Mouse (Mus musculus) ES-E14 (cell line): ENCODE measurements around the gene Pde6h. TPM values are rescaled to one million over a fixed set of nuclear protein-coding genes. Genes with fewer than 3 reads are reported as not detected.
"Not testable (repeated sequence)": the region's sequence is repeated elsewhere in the genome, so short reads cannot be mapped to it uniquely, and the experiment has no call there.

Experiments used
- DNase-seq: peaks from one replicate; pipeline ENCODE4 v3.0.0-alpha.2; 2013; ENCODE audit warnings: low read depth, low spot score
- H3K27ac ChIP-seq: 2 replicates; pipeline ENCODE4 v1.5.1; 2012; ENCODE audit warnings: low read depth, mild to moderate bottlenecking, low read length, moderate library complexity, mixed read lengths; ENCODE audit not compliant: poor library complexity, insufficient read depth, severe bottlenecking
- H3K36me3 ChIP-seq: 2 replicates; pipeline ENCODE4 v1.6.1; 2012; ENCODE audit warnings: mild to moderate bottlenecking, low read length, moderate library complexity, mixed read lengths; ENCODE audit not compliant: control insufficient read depth, poor library complexity, insufficient read depth, severe bottlenecking
- H3K4me1 ChIP-seq, 2 experiments: fragments of 150-350 bp in 1 of 2; sonication (generic) in 1 of 2; 2 replicates each; pipeline ENCODE4 v1.6.1; 2012; ENCODE audit warnings: low read length in 2 of 2, mild to moderate bottlenecking in 1 of 2, mixed read lengths in 1 of 2; ENCODE audit not compliant: control insufficient read depth in 2 of 2, insufficient read depth in 2 of 2, poor library complexity in 1 of 2
- H3K4me3 ChIP-seq, 2 experiments: fragments of 150-350 bp in 1 of 2; sonication (generic) in 1 of 2; 2 replicates each; pipeline ENCODE4 v1.5.1; 2012; ENCODE audit warnings: low read length in 2 of 2, low read depth in 1 of 2, mild to moderate bottlenecking in 1 of 2, mixed read lengths in 1 of 2; ENCODE audit not compliant: insufficient read depth in 1 of 2, poor library complexity in 1 of 2, severe bottlenecking in 1 of 2
- H3K9ac ChIP-seq: 2 replicates; pipeline ENCODE4 v1.6.1; 2012; ENCODE audit warnings: low read depth, mild to moderate bottlenecking, low read length, mixed read lengths; ENCODE audit not compliant: poor library complexity, insufficient read depth, severe bottlenecking
- H3K9me3 ChIP-seq: fragments of 150-350 bp; sonication (generic); 2 replicates; pipeline ENCODE4 v1.6.1; 2012; ENCODE audit warnings: low read depth, mild to moderate bottlenecking, low read length; ENCODE audit not compliant: control insufficient read depth, insufficient read depth
- CHD2 ChIP-seq: IDR thresholded peaks from 2 replicates; pipeline ENCODE4 v1.6.1; 2014; ENCODE audit warnings: mild to moderate bottlenecking, low read depth, low read length, inconsistent platforms
- HCFC1 ChIP-seq: IDR thresholded peaks from 2 replicates; pipeline ENCODE4 v1.6.1; 2012; ENCODE audit warnings: low read length, inconsistent platforms, borderline replicate concordance; ENCODE audit not compliant: insufficient read depth
- MAFK ChIP-seq: IDR thresholded peaks from 2 replicates; pipeline ENCODE4 v1.6.1; 2014; ENCODE audit warnings: mild to moderate bottlenecking, low read depth, low read length, inconsistent platforms; ENCODE audit not compliant: insufficient read depth
- ZC3H11A ChIP-seq: IDR thresholded peaks from 2 replicates; pipeline ENCODE4 v1.6.1; 2012; ENCODE audit warnings: low read depth, mild to moderate bottlenecking, inconsistent platforms, low read length, borderline replicate concordance
- ZNF384 ChIP-seq: IDR thresholded peaks from 2 replicates; pipeline ENCODE4 v1.6.1; 2012; ENCODE audit warnings: low read depth, low read length, inconsistent platforms
- in situ Hi-C, 2 experiments: fragments of 600-800 bp; cut with MboI; formaldehyde crosslinking; loops; one replicate each; pipeline ENCODE4 v1.15.1; 2025; ENCODE audit warnings: low sequenced_read_pairs in 2 of 2, inconsistent platforms in 1 of 2; ENCODE audit not compliant: unreplicated experiment in 2 of 2
- total RNA-seq: library from RNA; depleted of rRNA; stranded (reverse); fragments of 300-350 nt; gene quantifications from 2 replicates; pipeline ENCODE4 v1.2.3, GENCODE M21; 2012

The Pde6h gene
- total RNA-seq, 1 experiment: 0.45 TPM

DNA sequence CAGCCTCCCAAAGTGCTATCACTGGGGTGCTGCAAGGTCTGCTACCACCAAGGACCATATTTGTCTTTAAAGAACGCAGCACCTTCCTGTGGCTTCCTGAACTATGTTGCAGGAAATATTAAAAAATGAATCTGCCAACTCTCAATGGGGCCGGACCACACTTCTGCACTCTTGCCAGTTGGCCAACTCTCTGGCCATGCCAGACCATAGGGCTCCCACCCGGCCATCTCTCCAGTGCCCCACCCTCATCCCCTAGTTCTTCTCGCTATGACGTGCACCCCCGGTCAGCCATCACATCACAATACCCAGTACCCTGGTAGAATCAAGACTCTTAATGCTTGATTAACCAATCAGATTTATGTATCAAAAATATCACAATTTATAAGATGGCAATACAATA is 39.7 kb upstream of the Pde6h start:
- H3K36me3 ChIP-seq: no peaks in the 10 kb centered on the region
- TF ChIP-seq MAFK (no peak), ZC3H11A (no peak), HCFC1 (no peak), CHD2 (no peak)
- H3K4me3 ChIP-seq: no peak overlapping the region
- no peak overlapping the region for H3K9ac ChIP-seq
- no peaks in the 10 kb centered on the region for H3K4me1 ChIP-seq
- no peak for DNase-seq
- in situ Hi-C loops: no loop called here
- H3K27ac ChIP-seq: no peak overlapping the region
- H3K9me3 ChIP-seq: no peaks in the 10 kb centered on the region

DNA sequence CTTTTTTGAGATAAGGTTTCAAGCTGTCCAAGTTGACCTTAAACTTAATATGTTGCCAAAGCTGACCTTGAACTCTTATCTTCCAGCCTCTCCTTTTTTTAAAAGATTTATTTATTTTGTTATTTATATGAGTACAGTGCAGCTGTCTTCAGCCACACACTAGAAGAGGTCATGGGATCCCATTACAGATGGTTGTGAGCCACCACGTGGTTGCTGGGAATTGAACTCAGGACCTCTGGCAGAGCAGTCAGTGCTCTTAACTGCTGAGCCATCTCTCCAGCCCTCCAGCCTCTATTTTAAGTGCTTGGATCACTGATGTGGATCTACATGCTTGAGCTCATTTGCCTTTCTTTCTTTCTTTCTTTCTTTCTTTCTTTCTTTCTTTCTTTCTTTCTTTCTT is 38.9 kb upstream of the Pde6h start:
- H3K4me1 ChIP-seq, in situ Hi-C loops, DNase-seq: not testable (repeated sequence)

DNA sequence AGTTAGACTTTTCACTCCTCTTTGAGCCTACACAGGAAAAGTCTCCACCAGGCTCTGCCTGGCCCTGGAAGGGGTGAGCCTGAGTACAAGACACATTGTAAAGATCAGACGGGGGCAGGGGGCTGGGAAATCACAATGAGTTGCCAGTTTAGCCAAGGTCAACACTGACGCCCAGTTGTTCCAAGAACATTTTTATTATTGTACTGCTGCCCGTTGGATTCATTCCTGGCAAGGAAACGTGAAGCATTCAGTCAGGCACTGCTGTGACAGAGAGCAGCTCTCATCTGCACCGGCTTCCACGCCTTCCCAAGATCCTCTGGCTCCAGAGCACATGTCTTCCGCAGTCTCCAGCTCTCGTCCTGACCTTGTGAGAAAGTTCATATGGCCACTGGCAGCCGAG is 35.8 kb upstream of the Pde6h start:
- in situ Hi-C loops: no loop called here
- no peak for DNase-seq
- Histone ChIP-seq H3K27ac (no peak overlapping the region), H3K9me3 (no peaks in the 10 kb centered on the region), H3K9ac (no peak overlapping the region), H3K36me3 (no peaks in the 10 kb centered on the region), H3K4me3 (no peak overlapping the region), H3K4me1 (no peaks in the 10 kb centered on the region)
- no peak for TF ChIP-seq ZNF384
- no peak for TF ChIP-seq CHD2
- no peak for TF ChIP-seq HCFC1
- TF ChIP-seq ZC3H11A: no peak
- TF ChIP-seq MAFK: no peak

More for the DNA sequence above, 38.9 kb upstream of the Pde6h start:
- H3K27ac ChIP-seq, H3K4me3 ChIP-seq, H3K9me3 ChIP-seq, H3K36me3 ChIP-seq, H3K9ac ChIP-seq: not testable (repeated sequence)

DNA sequence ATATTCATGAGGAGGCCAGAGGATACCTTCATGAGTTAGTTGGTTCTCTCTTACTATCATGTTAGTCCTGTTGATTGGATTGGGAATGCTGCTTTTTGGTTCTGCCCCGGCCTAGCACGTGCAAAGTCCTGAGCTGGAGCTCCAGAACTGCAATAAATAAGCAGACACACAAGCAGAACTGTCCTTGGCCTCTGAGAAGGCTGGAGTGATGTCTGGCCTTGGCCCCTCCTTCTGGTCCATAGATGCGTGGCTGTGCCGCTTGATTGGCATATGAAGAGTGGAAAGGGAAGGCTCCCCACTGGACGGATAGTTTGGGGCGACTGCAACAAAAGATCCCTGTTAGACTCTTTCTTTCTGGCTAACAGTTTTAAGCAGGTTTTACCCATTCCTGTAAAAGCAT is 34.6 kb upstream of the Pde6h start:
- Histone ChIP-seq H3K27ac (no peak overlapping the region), H3K9me3 (no peaks in the 10 kb centered on the region), H3K9ac (no peak overlapping the region), H3K36me3 (no peaks in the 10 kb centered on the region), H3K4me3 (no peak overlapping the region), H3K4me1 (no peaks in the 10 kb centered on the region)
- TF ChIP-seq ZNF384: no peak
- TF ChIP-seq CHD2: no peak
- TF ChIP-seq MAFK: no peak
- no peak for TF ChIP-seq ZC3H11A
- no peak for TF ChIP-seq HCFC1
- in situ Hi-C loops: no loop called here
- DNase-seq: no peak

DNA sequence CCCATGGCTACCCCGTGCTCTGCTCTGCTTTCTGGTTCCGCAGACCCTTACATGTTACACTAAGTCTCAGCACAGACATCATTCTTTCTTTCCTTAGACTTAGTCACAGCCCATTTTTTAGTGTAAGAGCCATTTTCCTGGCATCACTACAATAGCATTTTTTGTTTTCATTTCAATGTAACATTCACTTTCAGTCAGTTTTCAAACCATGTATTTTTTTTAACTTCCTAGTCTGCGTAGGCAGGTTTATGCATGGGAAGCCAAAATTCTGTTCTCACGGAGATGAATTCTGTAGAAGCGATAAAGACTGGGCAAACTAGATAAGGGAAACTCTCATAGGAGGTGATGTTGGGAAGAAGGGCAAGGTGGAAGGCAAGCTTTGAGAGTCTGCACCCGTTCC is 34.1 kb upstream of the Pde6h start:
- no peak for TF ChIP-seq HCFC1
- no peak for TF ChIP-seq CHD2
- TF ChIP-seq MAFK: no peak
- no peak for TF ChIP-seq ZC3H11A
- TF ChIP-seq ZNF384: no peak

More for the DNA sequence above, 34.1 kb upstream of the Pde6h start:
- no peak for DNase-seq
- Histone ChIP-seq H3K36me3 (no peaks in the 10 kb centered on the region), H3K9me3 (no peaks in the 10 kb centered on the region), H3K4me1 (no peaks in the 10 kb centered on the region), H3K9ac (no peak overlapping the region), H3K4me3 (no peak overlapping the region), H3K27ac (no peak overlapping the region)
- in situ Hi-C loops: no loop called here
